14 mouse cellular contexts compared by ENCODE assay signal in the genomic region with DNA sequence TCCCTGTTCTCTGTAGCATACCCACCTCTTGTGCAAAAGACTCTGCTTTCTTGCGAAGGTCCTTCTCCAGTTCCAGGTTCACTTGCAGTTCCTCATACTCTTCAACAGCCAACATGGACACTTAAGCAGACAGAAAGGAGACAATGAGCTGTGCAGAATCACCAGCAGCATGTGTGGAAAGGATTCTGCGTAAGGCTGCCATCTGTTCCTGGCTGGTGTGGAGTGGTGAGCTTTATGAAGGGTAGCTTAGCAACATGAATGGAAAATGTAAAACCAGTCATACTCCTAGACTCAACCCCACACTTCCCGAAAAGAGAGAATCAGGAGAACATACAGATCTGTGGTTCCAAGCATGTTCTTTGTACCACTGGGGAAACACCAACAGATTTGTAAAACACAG. TPM values are rescaled to one million over a fixed set of nuclear protein-coding genes. Genes with fewer than 3 reads are reported as not detected.
DNase-seq lines count a peak whose midpoint lies in the region; TF ChIP-seq lines count a peak whose summit lies in the region.
"Had no signal": no experiment of that assay in that cellular context is flagged by ENCODE, and none has a peak within 500 bp of the region (broad histone marks: within the 10 kb centered on the region; RNA-seq: fewer than 3 reads in every experiment).

No protein-coding gene starts in this region.

- intact Hi-C loops in left cerebral cortex, postnatal 25 days (cut with DNase I), result no loop called here

- TF ChIP-seq POLR2A in brain, embryonic 14.5 days (IDR thresholded peaks at IDR 0.05; ENCODE audit: borderline replicate concordance, extremely low read depth, insufficient read depth, insufficient read length, poor library complexity, severe bottlenecking), result no peak

- TF ChIP-seq CTCF in brain, embryonic 14.5 days (IDR thresholded peaks at IDR 0.05; ENCODE audit: borderline replicate concordance, extremely low read depth, insufficient read depth, insufficient read length), result no peak

- DNase-seq in layer of hippocampus, adult 18-20 months (ENCODE audit: low spot score in 2 of 2), result peak; percentile 66 to 80
- no peak for DNase-seq in layer of hippocampus, postnatal 10 days (ENCODE audit: low spot score in 2 of 2)
- peak; percentile 78 for DNase-seq in brain, embryonic 14.5 days (ENCODE audit: low read depth)
- DNase-seq in frontal cortex, postnatal 36 days (ENCODE audit: low spot score in 2 of 2), result peak; percentile 50 to 68
- peak; percentile 41 to 88 for DNase-seq in left cerebral cortex, postnatal 25 days (ENCODE audit: low spot score in 2 of 2)
- no peak for DNase-seq in gastrocnemius, postnatal 25 days
- DNase-seq in urinary bladder, adult 2 months (ENCODE audit: low spot score), result no peak
- no peak for DNase-seq in ovary, postnatal 10 days (ENCODE audit: low spot score)
- DNase-seq: adrenal gland, adult 2 months; cerebellum, adult 9-11 months; kidney, adult 8-10 months; kidney, postnatal 25 days; liver; thymus, postnatal 25 days had no signal

RNA-seq across cellular contexts. Expression of gene Shtn1, which starts 47.8 kb away (rescaled TPM):
- 10 to 100 TPM; 20.2 to 22.9 TPM for total RNA-seq in layer of hippocampus, adult 18-20 months (2021)
- total RNA-seq in layer of hippocampus, postnatal 10 days (2021), result 10 to 100 TPM; 79.0 to 91.8 TPM
- polyA plus RNA-seq in brain, embryonic 14.5 days (2012; rRNA removed), result 46.4 and 51.1 TPM in 2 replicates
- total RNA-seq in left cerebral cortex, postnatal 25 days (2021), result 10 to 100 TPM; 18.7 to 19.3 TPM
- total RNA-seq in gastrocnemius, postnatal 25 days (2021), result 1 to 10 TPM; 1.0 to 1.1 TPM
- 11.5 and 11.6 TPM in 2 replicates for polyA plus RNA-seq in urinary bladder, adult 2 months (2012; rRNA removed)

Comparison
In these comparisons a context has a peak if more than half of its experiments do, and no peak if none do; other contexts are left out.
1. DNase-seq: peak in layer of hippocampus, adult 18-20 months (2 of 2), brain, embryonic 14.5 days (single experiment), frontal cortex, postnatal 36 days (2 of 2) and left cerebral cortex, postnatal 25 days (2 of 2); none in layer of hippocampus, postnatal 10 days (0 of 2), gastrocnemius, postnatal 25 days (single experiment), urinary bladder, adult 2 months (single experiment) and ovary, postnatal 10 days (single experiment).
2. RNA of gene Shtn1, which starts 47.8 kb away (total RNA-seq): 79.0 to 91.8 TPM in layer of hippocampus, postnatal 10 days, 20.2 to 22.9 TPM in layer of hippocampus, adult 18-20 months and 18.7 to 19.3 TPM in left cerebral cortex, postnatal 25 days; 1.0 to 1.1 TPM in gastrocnemius, postnatal 25 days; every median in the first group is over 4 times any median in the second.